Mouse (Mus musculus): ENCODE measurements around the gene Utrn. TPM values are rescaled to one million over a fixed set of nuclear protein-coding genes. Genes with fewer than 3 reads are reported as not detected.

Utrn gene
- polyA plus RNA-seq, 1 experiment: 33.5 TPM

DNA sequence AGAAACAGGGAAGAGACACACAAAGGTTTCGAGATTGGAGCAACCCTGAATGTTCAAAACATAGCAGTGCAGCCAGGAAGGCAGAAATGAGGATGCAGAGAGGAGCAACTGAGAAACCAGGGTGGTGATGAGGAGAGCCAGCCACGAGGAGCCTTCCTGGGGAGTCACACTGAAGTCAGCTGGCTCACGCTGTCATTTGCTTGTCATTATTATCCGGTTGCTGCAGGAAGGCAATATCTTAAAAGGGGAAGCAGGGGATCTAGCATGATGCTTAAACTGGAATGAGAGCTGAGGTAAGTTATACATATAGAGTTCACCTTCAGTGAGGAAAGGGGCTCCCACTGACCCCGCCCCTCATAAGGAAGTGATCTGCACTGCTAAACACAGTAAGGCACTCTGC is 368.7 kb downstream of the Utrn start:
- TF ChIP-seq CTCF (IDR thresholded peaks at IDR 0.05; ENCODE audit: borderline replicate concordance, insufficient read depth, low read depth, low read length): no peak
- no peak for TF ChIP-seq POLR2A (IDR thresholded peaks at IDR 0.05; ENCODE audit: borderline replicate concordance, insufficient read depth, low read length)
- H3K27ac ChIP-seq (ENCODE audit: insufficient read depth, low read length): no peak overlapping the region
- 80% methylated on average over 5 of the region's 5 CpGs for WGBS
- no peak overlapping the region for H3K4me3 ChIP-seq (replicated peaks; ENCODE audit: insufficient read depth, low read depth, low read length)
- no peaks in the 10 kb centered on the region for H3K4me1 ChIP-seq (ENCODE audit: control insufficient read depth, insufficient read depth, low read length)
- DNase-seq: no peak
- H3K27me3 ChIP-seq (ENCODE audit: control insufficient read depth, insufficient read depth, low read length): no peaks in the 10 kb centered on the region

DNA sequence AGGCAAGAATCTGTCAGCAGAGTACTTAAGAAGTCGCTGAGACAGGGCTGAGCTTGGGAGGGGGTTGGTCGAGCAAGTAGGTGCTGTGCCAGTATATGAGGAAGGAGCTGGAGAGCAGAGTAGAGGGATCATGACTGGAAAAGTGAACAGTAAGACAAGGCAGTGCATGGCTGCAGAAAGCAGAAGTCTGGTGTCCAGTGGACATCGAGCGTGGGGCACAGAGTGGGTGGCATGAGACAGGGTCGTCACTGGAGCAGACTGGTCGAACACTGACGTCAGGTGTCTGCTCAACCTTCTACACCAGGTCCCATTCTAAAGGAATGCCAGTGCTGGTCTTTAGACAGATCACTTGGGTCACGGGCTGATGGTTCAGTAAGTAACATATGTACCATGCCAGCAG is 371.6 kb downstream of the Utrn start:
- no peak overlapping the region for H3K27ac ChIP-seq (ENCODE audit: insufficient read depth, low read length)

GRCm38 (mm10) chr10:12489551-12490177 is 379.5 kb downstream of the Utrn start:
- 46% methylated on average over 4 of the region's 4 CpGs for WGBS
- peak in 1 of 2 experiments; percentile 5 for DNase-seq
- Histone ChIP-seq H3K27ac (ENCODE audit: insufficient read depth, low read length) (no peak overlapping the region), H3K27me3 (ENCODE audit: control insufficient read depth, insufficient read depth, low read length) (no peaks in the 10 kb centered on the region), H3K4me3 (replicated peaks; ENCODE audit: insufficient read depth, low read depth, low read length) (no peak overlapping the region), H3K4me1 (ENCODE audit: control insufficient read depth, insufficient read depth, low read length) (no peaks in the 10 kb centered on the region)
- TF ChIP-seq CTCF (IDR thresholded peaks at IDR 0.05; ENCODE audit: borderline replicate concordance, insufficient read depth, low read depth, low read length) (no peak), POLR2A (IDR thresholded peaks at IDR 0.05; ENCODE audit: borderline replicate concordance, insufficient read depth, low read length) (no peak)

More for the DNA sequence above, 371.6 kb downstream of the Utrn start:
- TF ChIP-seq POLR2A (IDR thresholded peaks at IDR 0.05; ENCODE audit: borderline replicate concordance, insufficient read depth, low read length) (no peak), CTCF (IDR thresholded peaks at IDR 0.05; ENCODE audit: borderline replicate concordance, insufficient read depth, low read depth, low read length) (no peak)
- no peak overlapping the region for H3K4me3 ChIP-seq (replicated peaks; ENCODE audit: insufficient read depth, low read depth, low read length)
- H3K4me1 ChIP-seq (ENCODE audit: control insufficient read depth, insufficient read depth, low read length): no peaks in the 10 kb centered on the region
- 87% methylated on average over 8 of the region's 8 CpGs for WGBS
- DNase-seq: no peak
- H3K27me3 ChIP-seq (ENCODE audit: control insufficient read depth, insufficient read depth, low read length): no peaks in the 10 kb centered on the region

GRCm38 (mm10) chr10:12488518-12488917 is 380.6 kb downstream of the Utrn start:
- WGBS: 81% methylated on average over 3 of the region's 3 CpGs
- no peaks in the 10 kb centered on the region for H3K4me1 ChIP-seq (ENCODE audit: control insufficient read depth, insufficient read depth, low read length)
- no peak overlapping the region for H3K4me3 ChIP-seq (replicated peaks; ENCODE audit: insufficient read depth, low read depth, low read length)
- DNase-seq: no peak
- H3K27ac ChIP-seq (ENCODE audit: insufficient read depth, low read length): no peak overlapping the region
- TF ChIP-seq CTCF (IDR thresholded peaks at IDR 0.05; ENCODE audit: borderline replicate concordance, insufficient read depth, low read depth, low read length): no peak
- TF ChIP-seq POLR2A (IDR thresholded peaks at IDR 0.05; ENCODE audit: borderline replicate concordance, insufficient read depth, low read length): no peak
- H3K27me3 ChIP-seq (ENCODE audit: control insufficient read depth, insufficient read depth, low read length): no peaks in the 10 kb centered on the region

- no peak for DNase-seq
- TF ChIP-seq CTCF (IDR thresholded peaks at IDR 0.05; ENCODE audit: borderline replicate concordance, insufficient read depth, low read depth, low read length) (no peak), POLR2A (IDR thresholded peaks at IDR 0.05; ENCODE audit: borderline replicate concordance, insufficient read depth, low read length) (no peak)
- Histone ChIP-seq H3K27ac (ENCODE audit: insufficient read depth, low read length) (no peak overlapping the region), H3K27me3 (ENCODE audit: control insufficient read depth, insufficient read depth, low read length) (no peaks in the 10 kb centered on the region), H3K4me3 (replicated peaks; ENCODE audit: insufficient read depth, low read depth, low read length) (no peak overlapping the region), H3K4me1 (ENCODE audit: control insufficient read depth, insufficient read depth, low read length) (no peaks in the 10 kb centered on the region)
- WGBS: 80% methylated on average over 5 of the region's 5 CpGs
Observed at GRCm38 (mm10) chr10:12488117-12488516, 381.0 kb downstream of the Utrn start.

- Histone ChIP-seq H3K27me3 (ENCODE audit: control insufficient read depth, insufficient read depth, low read length) (no peaks in the 10 kb centered on the region), H3K27ac (ENCODE audit: insufficient read depth, low read length) (no peak overlapping the region), H3K4me1 (ENCODE audit: control insufficient read depth, insufficient read depth, low read length) (no peaks in the 10 kb centered on the region), H3K4me3 (replicated peaks; ENCODE audit: insufficient read depth, low read depth, low read length) (no peak overlapping the region)
- DNase-seq: no peak
- 86% methylated on average over 1 of the region's 1 CpGs for WGBS
- TF ChIP-seq POLR2A (IDR thresholded peaks at IDR 0.05; ENCODE audit: borderline replicate concordance, insufficient read depth, low read length) (no peak), CTCF (IDR thresholded peaks at IDR 0.05; ENCODE audit: borderline replicate concordance, insufficient read depth, low read depth, low read length) (no peak)
Observed at GRCm38 (mm10) chr10:12483494-12483893, 385.7 kb downstream of the Utrn start.

DNA sequence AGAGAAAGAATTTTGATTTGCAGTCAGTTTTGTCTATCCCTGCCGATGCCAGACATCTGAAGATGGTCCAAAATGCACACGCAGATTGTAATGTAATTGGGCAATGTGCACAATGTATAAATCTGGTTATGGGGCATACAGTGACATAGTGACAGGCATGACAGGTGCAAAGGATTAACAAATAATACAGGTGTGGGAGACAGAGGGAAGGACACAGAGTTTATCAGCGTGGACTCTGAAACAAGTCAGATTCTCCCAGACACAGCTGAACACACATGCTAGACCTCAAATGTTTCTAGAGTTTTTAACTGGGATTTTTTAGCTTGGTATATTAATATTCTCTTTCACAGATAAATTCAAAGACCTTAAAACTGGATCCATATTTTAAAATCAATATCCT is 386.2 kb downstream of the Utrn start:
- DNase-seq: no peak
- no peak overlapping the region for H3K27ac ChIP-seq (ENCODE audit: insufficient read depth, low read length)
- no peaks in the 10 kb centered on the region for H3K4me1 ChIP-seq (ENCODE audit: control insufficient read depth, insufficient read depth, low read length)
- WGBS: 43% methylated on average over 3 of the region's 3 CpGs
- no peak overlapping the region for H3K4me3 ChIP-seq (replicated peaks; ENCODE audit: insufficient read depth, low read depth, low read length)
- TF ChIP-seq CTCF (IDR thresholded peaks at IDR 0.05; ENCODE audit: borderline replicate concordance, insufficient read depth, low read depth, low read length): no peak
- TF ChIP-seq POLR2A (IDR thresholded peaks at IDR 0.05; ENCODE audit: borderline replicate concordance, insufficient read depth, low read length): no peak
- no peaks in the 10 kb centered on the region for H3K27me3 ChIP-seq (ENCODE audit: control insufficient read depth, insufficient read depth, low read length)

- no peaks in the 10 kb centered on the region for H3K27me3 ChIP-seq (ENCODE audit: control insufficient read depth, insufficient read depth, low read length)
- no peak overlapping the region for H3K4me3 ChIP-seq (replicated peaks; ENCODE audit: insufficient read depth, low read depth, low read length)
- DNase-seq: no peak
- 80% methylated on average over 14 of the region's 14 CpGs for WGBS
- no peaks in the 10 kb centered on the region for H3K4me1 ChIP-seq (ENCODE audit: control insufficient read depth, insufficient read depth, low read length)
- no peak overlapping the region for H3K27ac ChIP-seq (ENCODE audit: insufficient read depth, low read length)
- TF ChIP-seq POLR2A (IDR thresholded peaks at IDR 0.05; ENCODE audit: borderline replicate concordance, insufficient read depth, low read length) (no peak), CTCF (IDR thresholded peaks at IDR 0.05; ENCODE audit: borderline replicate concordance, insufficient read depth, low read depth, low read length) (no peak)
Observed at GRCm38 (mm10) chr10:12474850-12475621, 394.1 kb downstream of the Utrn start.
